Mouse (Mus musculus) MN1 (cell line): ENCODE measurements around the gene Map4k3.

Source experiments
- DNase-seq: peaks from one replicate; pipeline ENCODE4 v3.0.0-alpha.2; 2016; ENCODE audit warnings: low spot score

The Map4k3 gene

DNA sequence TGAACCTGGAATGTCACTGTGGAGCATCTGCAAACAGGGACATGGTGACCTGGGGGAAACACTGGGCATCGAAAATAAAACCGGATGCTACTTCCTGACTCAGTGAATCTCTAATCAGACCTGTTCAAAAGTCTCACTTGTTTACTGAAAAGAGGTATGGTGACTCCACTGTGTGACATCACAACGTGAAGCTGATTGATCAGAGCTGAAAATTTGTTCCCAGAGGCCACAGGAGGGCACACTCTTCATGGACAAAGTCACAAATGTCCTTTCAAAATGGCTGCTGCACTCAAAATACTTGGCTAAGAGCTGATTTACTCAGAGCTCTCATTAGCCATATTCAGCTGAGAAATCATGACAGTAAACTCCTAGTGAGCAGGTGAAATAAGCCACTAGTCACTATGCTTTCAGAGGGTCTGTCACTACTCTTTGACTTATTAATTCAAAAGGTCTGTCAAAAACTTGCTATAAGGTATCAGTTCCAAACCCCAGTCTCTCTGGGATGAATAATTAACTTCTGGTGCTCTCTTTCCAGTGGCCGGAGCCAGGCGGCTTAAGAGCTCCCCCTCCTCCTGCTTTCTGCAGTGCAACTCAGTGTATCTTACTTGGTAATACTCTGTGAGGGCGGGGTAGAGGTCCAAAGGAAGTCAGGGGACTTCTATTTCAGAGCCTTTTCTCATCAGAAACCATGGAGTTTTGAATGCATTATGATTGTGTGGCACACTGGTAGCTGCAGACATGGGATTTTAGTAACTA is 44.3 kb downstream of the Map4k3 start:
- DNase-seq, result peak; percentile 61

GRCm38 (mm10) chr17:80683041-80683440 is 45.2 kb downstream of the Map4k3 start:
- no peak for DNase-seq

GRCm38 (mm10) chr17:80678190-80678589 is 50.1 kb downstream of the Map4k3 start:
- DNase-seq, result no peak

DNA sequence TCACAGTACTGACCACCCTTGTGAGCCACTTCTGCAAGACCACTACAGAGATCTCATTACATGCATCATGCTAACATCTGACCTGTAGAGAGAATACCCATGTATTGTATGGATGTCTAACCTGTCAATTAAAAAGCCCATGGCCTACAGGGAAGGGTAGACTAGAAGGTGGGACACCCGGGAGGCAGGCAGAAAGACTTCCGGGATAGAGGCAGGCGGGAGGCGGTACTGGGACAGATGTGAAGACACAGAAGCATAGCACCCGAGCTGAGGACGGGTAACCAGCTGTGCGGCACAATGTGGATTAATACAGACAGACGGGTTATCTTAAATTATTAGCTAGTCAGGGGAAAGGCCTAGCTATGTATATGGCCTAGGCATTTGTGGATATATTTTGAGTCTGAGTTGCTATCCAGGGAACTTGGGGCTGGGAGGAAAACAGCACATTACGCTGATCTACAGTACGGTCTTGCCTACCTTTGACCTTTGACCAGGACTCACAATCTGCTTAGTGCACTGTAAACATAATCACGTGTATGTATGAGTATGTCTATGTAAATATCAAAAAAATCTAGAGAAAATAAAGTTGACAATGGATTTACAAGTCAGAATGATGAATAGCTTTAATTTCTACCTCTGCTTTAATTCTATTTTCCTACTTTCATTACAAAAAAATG is 51.3 kb downstream of the Map4k3 start:
- no peak for DNase-seq

- DNase-seq, result no peak
Measured at GRCm38 (mm10) chr17:80676211-80676610, 52.1 kb downstream of the Map4k3 start.

GRCm38 (mm10) chr17:80670395-80670794 is 57.9 kb downstream of the Map4k3 start:
- DNase-seq, result no peak

DNA sequence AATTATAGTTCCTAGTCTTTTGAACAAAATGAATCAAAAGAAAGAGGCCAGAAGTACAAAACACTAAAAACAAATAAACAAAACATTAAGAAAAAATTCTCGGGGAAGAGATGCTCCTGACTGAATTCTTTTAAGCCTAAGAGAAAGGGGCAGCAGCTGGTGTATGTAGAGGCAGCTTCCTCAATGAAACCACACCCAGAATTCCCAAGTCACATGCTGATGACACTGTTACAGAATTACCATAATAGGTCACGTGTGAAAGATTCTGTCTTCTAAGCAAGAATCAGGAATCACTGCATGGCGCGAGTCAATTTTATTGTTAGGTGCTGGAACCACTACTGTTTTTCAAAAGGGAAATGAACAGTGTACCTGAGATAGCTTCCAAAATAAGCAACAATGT is 64.7 kb downstream of the Map4k3 start:
- no peak for DNase-seq

GRCm38 (mm10) chr17:80662836-80663620 is 65.3 kb downstream of the Map4k3 start:
- no peak for DNase-seq

DNA sequence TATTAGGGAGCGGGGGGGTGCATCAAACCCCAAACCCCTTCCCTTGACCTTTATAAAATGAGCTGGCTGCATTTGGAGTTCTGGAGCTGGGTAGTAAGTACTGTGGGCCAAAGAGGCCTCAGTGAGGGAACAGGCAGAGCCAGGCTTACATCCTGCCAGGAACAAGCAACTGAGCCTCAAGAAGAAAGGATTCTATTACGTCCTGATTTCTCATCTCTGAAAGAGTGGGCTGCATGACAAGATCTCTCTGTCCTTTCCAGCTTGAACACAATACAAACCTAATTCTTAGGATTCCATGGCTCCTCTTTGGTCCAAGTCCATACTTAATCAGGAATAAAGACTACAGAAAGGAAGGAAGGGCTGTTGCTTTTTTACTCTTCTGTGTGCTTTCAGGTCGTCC is 66.4 kb downstream of the Map4k3 start:
- no peak for DNase-seq

DNA sequence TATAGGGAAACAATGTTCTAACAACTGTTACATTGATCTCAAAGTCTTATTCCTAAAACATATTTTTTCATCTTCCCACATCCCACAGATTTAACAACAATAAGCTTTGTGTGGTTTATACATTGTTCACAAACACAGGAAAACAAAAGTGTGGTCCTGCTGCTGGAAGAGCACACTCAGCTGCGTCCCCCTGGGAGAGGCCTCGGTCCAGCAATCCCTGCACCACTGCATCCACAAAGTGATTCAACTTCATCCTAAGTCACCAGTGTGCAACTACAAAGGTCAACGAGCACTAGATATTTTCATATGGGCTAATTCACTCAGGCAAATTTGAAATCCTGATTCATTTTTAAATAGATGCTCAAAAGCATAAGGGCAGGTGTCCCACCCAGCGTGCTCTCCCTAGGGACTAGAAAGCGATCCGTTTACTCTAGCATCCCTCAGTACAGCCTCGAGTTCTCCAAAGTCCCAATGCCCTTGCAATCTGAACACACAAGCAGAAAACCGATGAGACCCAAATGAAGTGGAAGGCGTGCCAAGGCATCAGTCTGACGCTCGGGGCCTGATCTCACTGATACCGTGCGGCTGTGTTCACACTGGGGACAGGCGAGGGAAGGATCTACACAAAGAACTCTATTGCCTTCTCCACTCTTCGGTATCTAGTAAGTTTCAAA is 67.4 kb downstream of the Map4k3 start:
- no peak for DNase-seq

DNA sequence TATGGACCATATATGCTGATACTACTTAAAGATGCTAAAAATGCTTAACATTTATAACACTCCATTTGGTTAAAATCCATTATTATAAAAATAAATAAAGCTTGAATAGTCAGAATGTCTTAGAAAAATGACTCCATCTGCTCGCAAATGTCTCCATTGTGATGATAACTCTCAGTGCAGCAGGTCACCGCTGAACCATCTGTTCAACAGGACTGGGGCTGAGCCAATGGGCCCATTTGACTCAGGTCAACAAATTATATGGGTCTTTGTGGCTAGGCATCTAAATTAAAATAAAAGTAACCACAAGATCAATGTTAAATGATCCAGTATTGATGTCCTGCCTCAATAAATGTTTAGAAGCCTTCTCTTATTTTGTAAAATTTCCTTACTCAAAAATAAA is 68.1 kb downstream of the Map4k3 start:
- no peak for DNase-seq

DNA sequence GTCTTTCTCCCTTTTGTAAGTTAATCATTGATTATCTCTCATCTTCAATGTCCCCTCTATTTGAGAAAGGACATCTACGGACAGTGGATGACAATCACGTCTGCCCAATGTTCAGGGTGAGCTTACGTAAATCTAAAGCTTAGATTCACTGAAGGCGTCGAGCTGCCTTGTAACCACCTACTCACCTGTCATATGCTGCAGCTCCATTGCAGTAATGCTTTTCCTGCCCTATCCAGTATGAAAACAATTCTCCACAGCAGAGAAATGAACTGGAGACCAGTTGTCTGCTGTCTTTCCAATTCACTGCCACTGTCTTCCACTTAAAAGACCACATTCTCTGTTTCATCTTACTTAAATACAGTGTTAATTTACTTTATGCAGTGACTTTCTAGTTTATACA is 68.5 kb downstream of the Map4k3 start:
- DNase-seq, result no peak

- DNase-seq, result no peak
Measured at GRCm38 (mm10) chr17:80654323-80654722, 74.0 kb downstream of the Map4k3 start.

DNA sequence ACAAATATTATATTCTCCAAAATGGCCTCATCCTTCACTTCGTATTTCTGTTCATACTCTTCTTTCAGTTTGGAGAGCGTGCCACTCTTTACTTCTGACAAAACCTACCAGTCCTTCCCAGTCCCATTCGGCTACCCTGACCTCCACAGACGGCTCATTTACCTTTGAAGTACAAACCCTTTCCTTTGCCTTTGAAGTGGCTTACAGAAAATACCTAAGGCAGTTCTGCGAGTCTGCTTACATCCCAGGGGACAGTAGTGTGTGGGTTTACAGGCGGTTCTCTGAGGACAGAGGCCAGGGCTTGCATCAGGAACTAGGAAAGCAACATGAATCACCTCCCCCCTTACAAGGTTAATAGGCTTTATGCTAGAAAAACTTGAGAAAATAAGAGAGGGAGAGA is 75.5 kb downstream of the Map4k3 start:
- DNase-seq, result no peak

DNA sequence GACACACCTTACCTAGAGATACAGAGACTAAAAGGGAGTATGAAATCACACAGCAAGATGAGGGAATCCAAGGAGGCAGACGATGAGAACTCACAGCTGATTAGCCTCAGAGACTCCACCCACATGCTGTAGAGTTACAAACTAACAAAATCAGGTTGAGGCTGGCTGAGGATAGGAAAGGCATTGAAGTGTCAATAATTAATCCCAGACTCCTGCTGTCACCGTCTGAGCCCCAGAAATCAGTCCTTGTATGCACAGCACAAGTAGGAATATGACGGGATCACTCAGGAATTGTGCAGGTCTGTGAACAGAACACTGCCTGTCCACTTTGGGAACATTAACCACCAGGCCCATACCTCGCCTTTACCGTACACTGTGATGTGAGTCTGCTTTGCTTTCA is 81.4 kb downstream of the Map4k3 start:
- no peak for DNase-seq

DNA sequence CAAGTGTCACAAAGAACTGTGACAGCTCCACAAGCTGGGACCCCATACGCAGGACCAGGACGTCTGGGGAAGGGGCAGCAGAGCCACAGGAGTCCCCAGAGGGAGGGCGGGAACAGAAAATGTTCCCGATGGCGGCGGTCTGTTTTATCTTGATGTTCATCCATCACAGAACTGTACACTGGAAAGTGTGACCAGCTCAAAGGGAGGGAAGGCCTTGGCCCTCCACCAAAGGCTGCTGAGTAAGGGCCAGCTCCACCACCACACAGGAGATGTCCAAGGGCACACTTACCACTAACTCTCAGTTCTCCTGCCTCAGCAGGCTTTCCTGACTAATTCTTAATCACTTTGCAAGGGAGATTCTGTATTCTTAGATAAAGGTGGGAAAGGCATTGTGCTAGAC is 82.2 kb downstream of the Map4k3 start:
- DNase-seq, result no peak

- no peak for DNase-seq
Measured at GRCm38 (mm10) chr17:80645694-80646034, 82.6 kb downstream of the Map4k3 start.

- DNase-seq, result no peak
Measured at GRCm38 (mm10) chr17:80644983-80645693, 83.1 kb downstream of the Map4k3 start.

DNA sequence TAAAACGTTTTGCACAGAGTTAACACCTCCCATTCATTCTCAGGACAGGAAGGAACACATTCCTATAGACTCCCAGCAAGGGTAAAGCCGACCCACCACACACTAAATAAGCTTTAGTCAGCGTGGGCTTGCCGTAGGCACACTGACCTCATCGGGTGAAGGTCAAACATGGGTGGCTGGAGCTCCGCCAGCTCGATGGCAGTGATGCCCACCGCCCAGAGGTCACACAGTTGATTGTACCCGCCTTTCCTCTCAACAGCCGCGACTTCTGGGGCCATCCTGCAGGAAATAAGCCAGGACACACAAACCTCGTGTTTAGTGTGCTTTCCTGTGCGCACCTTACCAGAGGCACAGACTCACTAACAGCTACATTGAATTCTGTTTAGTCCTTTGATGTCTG is 83.7 kb downstream of the Map4k3 start:
- no peak for DNase-seq

DNA sequence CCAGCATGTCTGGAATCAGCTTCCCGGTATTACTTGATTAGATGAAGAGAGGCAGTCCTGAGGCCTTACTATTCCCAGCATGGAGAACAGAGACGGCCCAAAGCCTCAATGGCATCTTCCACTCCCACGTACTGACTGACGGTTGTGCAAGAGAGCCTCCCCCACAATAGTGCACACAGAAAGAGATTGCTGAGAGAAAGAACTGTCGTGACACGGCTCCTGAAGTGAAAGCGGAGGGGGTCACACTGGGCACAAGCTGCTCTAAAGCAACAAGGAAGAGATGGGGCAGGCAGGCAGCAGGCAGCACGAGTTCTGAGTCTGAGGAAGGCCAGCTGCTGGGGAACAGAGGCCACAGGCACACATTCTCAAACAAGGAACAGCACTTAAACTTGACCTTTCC is 90.2 kb downstream of the Map4k3 start:
- DNase-seq, result no peak

- no peak for DNase-seq
Measured at GRCm38 (mm10) chr17:80635794-80636193, 92.5 kb downstream of the Map4k3 start.

DNA sequence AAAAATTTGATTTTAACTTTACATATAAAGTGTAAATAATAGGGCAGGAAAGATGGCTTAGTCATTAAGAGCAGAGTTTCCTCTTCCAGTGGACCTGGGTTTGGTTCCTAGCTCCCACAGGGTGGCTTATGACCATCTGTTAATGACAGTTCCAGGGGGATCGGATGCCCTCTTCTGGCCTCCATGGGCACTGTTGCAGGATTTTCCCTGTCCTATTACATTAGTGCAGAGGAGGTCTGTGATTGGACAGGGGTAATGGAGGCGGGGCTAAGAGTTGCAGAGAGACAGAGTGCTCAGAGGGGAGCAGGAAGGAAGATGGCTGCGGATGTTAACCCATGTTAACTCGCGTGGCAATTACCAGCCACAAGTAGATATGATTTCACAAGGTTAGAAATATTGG is 95.4 kb downstream of the Map4k3 start:
- DNase-seq, result no peak
